Mouse (Mus musculus) embryonic stem cell, embryonic (primary cell): ENCODE data around the gene Klri2.
"Not testable (repeated sequence)": the region's sequence is repeated elsewhere in the genome, so short reads cannot be mapped to it uniquely, and the experiment has no call there.

Experiments used
- CTCF ChIA-PET, 4 experiments: fragments of 300-600 bp in 2 of 4; fragments of 350-600 bp in 2 of 4; sonication (Branson Sonifier 250); formaldehyde crosslinking; loops; one replicate each; lab custom pipeline; 2022; ENCODE audit warnings: inconsistent platforms in 2 of 4; lab: Charles Lee
- POLR2A ChIA-PET, 4 experiments: fragments of 300-600 bp in 2 of 4; fragments of 350-600 bp in 2 of 4; sonication (Branson Sonifier 250); formaldehyde crosslinking; loops; one replicate each; lab custom pipeline; 2022; ENCODE audit warnings: antibody characterized with exemption in 4 of 4, inconsistent platforms in 1 of 4; lab: Charles Lee

Klri2 gene

GRCm38 (mm10) chr6:129740069-129740721 lies at the start of gene Klri2:
Gene Klri2, minus strand, starts transcription at chr6:129740484.
- CTCF ChIA-PET, result no interaction called here
- POLR2A ChIA-PET, result no interaction called here

- POLR2A ChIA-PET, CTCF ChIA-PET: not testable (repeated sequence)
Measured at GRCm38 (mm10) chr6:129784170-129784569, 43.9 kb upstream of the Klri2 start, which contains the start of gene Gm156. Gene Gm156, minus strand, starts transcription at chr6:129784270.

- ChIA-PET POLR2A (no interaction called here), CTCF (no interaction called here)
Measured at GRCm38 (mm10) chr6:129747654-129748032, 7.4 kb upstream of the Klri2 start.

- CTCF ChIA-PET, result no interaction called here
- POLR2A ChIA-PET, result no interaction called here
Measured at GRCm38 (mm10) chr6:129747016-129747653, 6.9 kb upstream of the Klri2 start.

- ChIA-PET CTCF (no interaction called here), POLR2A (no interaction called here)
Measured at GRCm38 (mm10) chr6:129746151-129746550, 5.9 kb upstream of the Klri2 start.

GRCm38 (mm10) chr6:129736414-129736813 lies 3.9 kb downstream of the Klri2 start:
- ChIA-PET CTCF (no interaction called here), POLR2A (no interaction called here)

- ChIA-PET POLR2A (no interaction called here), CTCF (no interaction called here)
Measured at GRCm38 (mm10) chr6:129727237-129727636, 13.0 kb downstream of the Klri2 start.

GRCm38 (mm10) chr6:129721390-129721789 lies 18.9 kb downstream of the Klri2 start:
- ChIA-PET CTCF (no interaction called here), POLR2A (no interaction called here)

GRCm38 (mm10) chr6:129720487-129720886 lies 19.8 kb downstream of the Klri2 start:
- POLR2A ChIA-PET, result no interaction called here
- CTCF ChIA-PET, result no interaction called here

GRCm38 (mm10) chr6:129717032-129717431 lies 23.3 kb downstream of the Klri2 start, which contains the start of gene Klri1:
Gene Klri1, minus strand, starts transcription at chr6:129717132.
- ChIA-PET POLR2A (no interaction called here), CTCF (no interaction called here)

- CTCF ChIA-PET, result no interaction called here
- POLR2A ChIA-PET, result no interaction called here
Measured at GRCm38 (mm10) chr6:129713566-129713965, 26.7 kb downstream of the Klri2 start.

- POLR2A ChIA-PET, result interaction anchor here in 1 of 4 experiments (1.4 kb wide), 1 partner anchor 9 kb away, joined by 3 read pairs; no protein-coding TSS in a partner anchor
Measured at GRCm38 (mm10) chr6:129691436-129691835, 48.8 kb downstream of the Klri2 start.

GRCm38 (mm10) chr6:129680379-129680778 lies 59.9 kb downstream of the Klri2 start:
- ChIA-PET CTCF (no interaction called here), POLR2A (interaction anchor here in 1 of 4 experiments (0.6 kb wide), 1 partner anchor 62 kb away, joined by 3 read pairs; no protein-coding TSS in a partner anchor)

More at GRCm38 (mm10) chr6:129691436-129691835, 48.8 kb downstream of the Klri2 start:
- CTCF ChIA-PET, result not testable (repeated sequence)
